Mouse (Mus musculus) heart, postnatal 10 days (tissue): ENCODE measurements at regions not wholly inside any gene's neighbourhood (a gene's known extent, or its start where the extent isn't known, plus 50 kb on each side); places are given as distances from the start of the nearest gene placed in this dataset.

Experiments used
- DNase-seq, 2 experiments: peaks; one replicate each; pipeline ENCODE4 v3.0.0; 2021
- intact Hi-C: fragments of 180-260 bp; cut with DNase I; formaldehyde crosslinking; loops from one replicate; pipeline ENCODE4 v1.15.1; 2025

- DNase-seq = peak; percentile 38 to 46
- intact Hi-C loops = loop anchor here (5.0 to 10.0 kb wide), 2 partner anchors 319 to 389 kb away; no protein-coding TSS in a partner anchor
Observed at GRCm38 (mm10) chr1:137653495-137653894, 522.0 kb downstream of the Ptprc start.

- intact Hi-C loops = loop anchor here (5.0 to 10.0 kb wide), 2 partner anchors 316 to 392 kb away; no protein-coding TSS in a partner anchor
- DNase-seq = no peak
Observed at GRCm38 (mm10) chr1:137650629-137651028, 524.9 kb downstream of the Ptprc start.

GRCm38 (mm10) chr1:137650082-137650481 is 525.4 kb downstream of the Ptprc start:
- no peak for DNase-seq

GRCm38 (mm10) chr1:137648832-137649231 is 526.7 kb downstream of the Ptprc start:
- no peak for DNase-seq
- intact Hi-C loops = no loop called here

More at GRCm38 (mm10) chr1:137650082-137650481, 525.4 kb downstream of the Ptprc start:
- intact Hi-C loops = loop anchor here (5.0 to 10.0 kb wide), 2 partner anchors 315 to 392 kb away; no protein-coding TSS in a partner anchor

- peak; percentile 43 to 50 for DNase-seq
Observed at GRCm38 (mm10) chr1:137644601-137645040, 530.9 kb downstream of the Ptprc start.

GRCm38 (mm10) chr1:137643508-137643907 is 532.0 kb downstream of the Ptprc start:
- no peak for DNase-seq
- intact Hi-C loops = no loop called here

More at GRCm38 (mm10) chr1:137644601-137645040, 530.9 kb downstream of the Ptprc start:
- intact Hi-C loops = loop anchor here (2.0 kb wide), 1 partner anchor 24 kb away; no protein-coding TSS in a partner anchor

- DNase-seq = no peak
- intact Hi-C loops = no loop called here
Observed at GRCm38 (mm10) chr1:137640848-137641247, 534.7 kb downstream of the Ptprc start.

GRCm38 (mm10) chr1:137636947-137637346 is 538.6 kb downstream of the Ptprc start:
- no peak for DNase-seq
- intact Hi-C loops = no loop called here

GRCm38 (mm10) chr1:137636321-137636944 is 539.1 kb downstream of the Ptprc start:
- DNase-seq = no peak

GRCm38 (mm10) chr1:137635781-137636180 is 539.7 kb downstream of the Ptprc start:
- no peak for DNase-seq
- intact Hi-C loops = no loop called here

More at GRCm38 (mm10) chr1:137636321-137636944, 539.1 kb downstream of the Ptprc start:
- intact Hi-C loops = no loop called here

GRCm38 (mm10) chr1:137631546-137631945 is 544.0 kb downstream of the Ptprc start:
- no peak for DNase-seq
- intact Hi-C loops = no loop called here

- intact Hi-C loops = loop anchor here (2.0 kb wide), 1 partner anchor 24 kb away; no protein-coding TSS in a partner anchor
- DNase-seq = peak; percentile 17 to 18
Observed at GRCm38 (mm10) chr1:137620672-137621071, 554.8 kb downstream of the Ptprc start.

GRCm38 (mm10) chr1:137618231-137618630 is 557.3 kb downstream of the Ptprc start:
- DNase-seq = no peak
- intact Hi-C loops = no loop called here

GRCm38 (mm10) chr1:137617513-137617912 is 558.0 kb downstream of the Ptprc start:
- peak; percentile 57 to 61 for DNase-seq

GRCm38 (mm10) chr1:137606716-137607115 is 568.8 kb downstream of the Ptprc start:
- DNase-seq = no peak
- intact Hi-C loops = no loop called here

More at GRCm38 (mm10) chr1:137617513-137617912, 558.0 kb downstream of the Ptprc start:
- intact Hi-C loops = no loop called here

GRCm38 (mm10) chr1:137605890-137606663 is 569.4 kb downstream of the Ptprc start:
- no peak for DNase-seq
- intact Hi-C loops = no loop called here

- no peak for DNase-seq
- intact Hi-C loops = loop anchor here (2.0 to 10.0 kb wide), 3 partner anchors 61 to 451 kb away; no protein-coding TSS in a partner anchor
Observed at GRCm38 (mm10) chr1:137593732-137594131, 581.8 kb downstream of the Ptprc start.

- DNase-seq = no peak
- intact Hi-C loops = loop anchor here (2.0 to 10.0 kb wide), 4 partner anchors 31 to 453 kb away; no protein-coding TSS in a partner anchor
Observed at GRCm38 (mm10) chr1:137591891-137592290, 583.6 kb downstream of the Ptprc start.

- peak; percentile 72 to 74 for DNase-seq
Observed at GRCm38 (mm10) chr1:137591295-137591694, 584.2 kb downstream of the Ptprc start.

GRCm38 (mm10) chr1:137588304-137589300 is 586.9 kb downstream of the Ptprc start:
- DNase-seq = peak; percentile 36 to 54
- intact Hi-C loops = no loop called here

More at GRCm38 (mm10) chr1:137591295-137591694, 584.2 kb downstream of the Ptprc start:
- intact Hi-C loops = loop anchor here (2.0 to 10.0 kb wide), 3 partner anchors 32 to 454 kb away; no protein-coding TSS in a partner anchor
